Mouse (Mus musculus): ENCODE measurements around the gene Fxyd6.

The Fxyd6 gene

GRCm38 (mm10) chr9:45376427-45376826, 6.4 kb downstream of the Fxyd6 start:
- in situ Hi-C loops (cut with MseI, MboI): no loop called here

GRCm38 (mm10) chr9:45376883-45377282, 6.9 kb downstream of the Fxyd6 start:
- in situ Hi-C loops (cut with MseI, MboI): no loop called here

GRCm38 (mm10) chr9:45380411-45381251, 10.6 kb downstream of the Fxyd6 start:
- in situ Hi-C loops (cut with MseI, MboI): loop anchor here in 1 of 2 experiments (10.0 kb wide), 1 partner anchor 156 kb away; no protein-coding TSS in a partner anchor

- in situ Hi-C loops (cut with MseI, MboI): loop anchor here in 1 of 2 experiments (10.0 kb wide), 1 partner anchor 158 kb away; no protein-coding TSS in a partner anchor
Observed at GRCm38 (mm10) chr9:45382336-45382735, 12.4 kb downstream of the Fxyd6 start.

GRCm38 (mm10) chr9:45382834-45383233, 12.8 kb downstream of the Fxyd6 start:
- in situ Hi-C loops (cut with MseI, MboI): loop anchor here in 1 of 2 experiments (10.0 kb wide), 1 partner anchor 158 kb away; no protein-coding TSS in a partner anchor

- in situ Hi-C loops (cut with MseI, MboI): loop anchor here in 1 of 2 experiments (10.0 kb wide), 1 partner anchor 159 kb away; no protein-coding TSS in a partner anchor
Observed at GRCm38 (mm10) chr9:45383883-45384282, 13.9 kb downstream of the Fxyd6 start.

- in situ Hi-C loops (cut with MseI, MboI): loop anchor here (5.0 to 10.0 kb wide), 3 partner anchors 39 to 162 kb away; no protein-coding TSS in a partner anchor
Observed at GRCm38 (mm10) chr9:45386698-45387097, 16.7 kb downstream of the Fxyd6 start.

- in situ Hi-C loops (cut with MseI, MboI): loop anchor here (5.0 to 10.0 kb wide), 3 partner anchors 41 to 164 kb away; no protein-coding TSS in a partner anchor
Observed at GRCm38 (mm10) chr9:45388385-45388994, 18.5 kb downstream of the Fxyd6 start.

GRCm38 (mm10) chr9:45389596-45389995, 19.6 kb downstream of the Fxyd6 start:
- in situ Hi-C loops (cut with MseI, MboI): loop anchor here (5.0 to 10.0 kb wide), 3 partner anchors 42 to 165 kb away; no protein-coding TSS in a partner anchor

GRCm38 (mm10) chr9:45391299-45391698, 21.3 kb downstream of the Fxyd6 start:
- in situ Hi-C loops (cut with MseI, MboI): loop anchor here (5.0 kb wide), 2 partner anchors 89 to 169 kb away; no protein-coding TSS in a partner anchor

GRCm38 (mm10) chr9:45395218-45395617, 25.2 kb downstream of the Fxyd6 start:
- in situ Hi-C loops (cut with MseI, MboI): no loop called here

GRCm38 (mm10) chr9:45395796-45396195, 25.8 kb downstream of the Fxyd6 start:
- in situ Hi-C loops (cut with MseI, MboI): no loop called here

- in situ Hi-C loops (cut with MseI, MboI): no loop called here
Observed at GRCm38 (mm10) chr9:45398336-45398735, 28.4 kb downstream of the Fxyd6 start.

GRCm38 (mm10) chr9:45399434-45399833, 29.4 kb downstream of the Fxyd6 start, which contains the start of gene Fxyd2:
Gene Fxyd2 (plus strand): TSS chr9:45399669.
- in situ Hi-C loops (cut with MseI, MboI): no loop called here

- in situ Hi-C loops (cut with MseI, MboI): no loop called here
Observed at GRCm38 (mm10) chr9:45401851-45402250, 31.9 kb downstream of the Fxyd6 start.

- in situ Hi-C loops (cut with MseI, MboI): no loop called here
Observed at GRCm38 (mm10) chr9:45402957-45403356, 33.0 kb downstream of the Fxyd6 start.

- in situ Hi-C loops (cut with MseI, MboI): no loop called here
Observed at GRCm38 (mm10) chr9:45405694-45406093, 35.7 kb downstream of the Fxyd6 start.

GRCm38 (mm10) chr9:45406808-45407207, 36.8 kb downstream of the Fxyd6 start:
- in situ Hi-C loops (cut with MseI, MboI): no loop called here

GRCm38 (mm10) chr9:45407706-45408675, 38.0 kb downstream of the Fxyd6 start:
- in situ Hi-C loops (cut with MseI, MboI): no loop called here

GRCm38 (mm10) chr9:45410193-45410592, 40.2 kb downstream of the Fxyd6 start:
- in situ Hi-C loops (cut with MseI, MboI): loop anchor here (5.0 to 10.0 kb wide), 2 partner anchors 335 to 342 kb away; no protein-coding TSS in a partner anchor

GRCm38 (mm10) chr9:45410614-45411013, 40.6 kb downstream of the Fxyd6 start:
- in situ Hi-C loops (cut with MseI, MboI): loop anchor here (5.0 to 10.0 kb wide), 2 partner anchors 334 to 342 kb away; no protein-coding TSS in a partner anchor

Data from mouse trophoblast stem cell (cell line).